Mouse (Mus musculus) heart, adult 10 weeks (tissue): ENCODE measurements around the gene Sp3. TPM values are rescaled to one million over a fixed set of nuclear protein-coding genes. Genes with fewer than 3 reads are reported as not detected.

Experiments used
- polyA plus RNA-seq: library from polyadenylated mRNA; stranded (reverse); fragments of 350-450 nt; fragmentation: Illumina TruSeq; extraction: RNeasy Lipid Tissue Mini Kit (QIAGEN cat#74804); gene quantifications from one replicate; pipeline ENCODE4 v1.2.3, GENCODE M21; 2014; ENCODE audit warnings: low read depth, low replicate concordance

Sp3 gene
- polyA plus RNA-seq = 31.5 TPM

DNA sequence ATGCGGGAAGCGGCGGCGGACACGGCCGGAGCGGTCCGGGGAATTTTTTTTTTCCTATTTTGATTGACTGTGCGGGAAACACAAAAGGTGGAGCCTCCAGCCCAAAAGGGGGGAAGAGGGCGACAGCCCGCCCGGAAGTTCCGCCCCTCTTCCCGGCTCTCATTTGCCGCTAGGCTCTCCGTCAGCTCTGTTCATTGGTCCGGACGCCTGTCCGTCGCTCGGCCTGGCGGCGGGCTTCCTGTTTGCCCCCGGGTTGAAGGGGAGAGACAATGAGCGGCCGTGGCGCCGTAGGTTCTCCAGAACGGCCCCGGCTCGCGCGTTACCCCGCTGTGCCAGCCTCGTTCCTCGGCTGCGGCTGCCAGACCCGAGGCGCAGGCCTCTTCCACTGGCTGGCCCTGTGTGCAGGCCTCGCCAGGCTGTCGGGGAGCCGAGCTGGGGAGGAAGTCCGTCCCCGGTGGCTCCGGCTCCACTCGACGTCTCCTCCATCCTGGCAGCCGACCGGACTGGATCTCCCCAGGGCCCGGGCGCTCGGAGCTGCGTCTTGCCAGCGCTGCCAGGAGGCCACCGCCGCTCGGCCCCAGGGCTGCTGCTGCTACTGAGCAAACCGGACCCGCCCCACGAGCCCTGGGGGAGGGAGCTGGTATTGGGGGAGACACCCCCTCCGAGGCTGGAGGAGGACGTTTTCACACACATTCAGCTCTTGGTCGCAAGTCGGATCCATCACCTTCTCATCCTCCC, at the start of gene Sp3:
Gene Sp3 (minus strand): TSS at position 110 of the 738 bp plus-strand sequence.

DNA sequence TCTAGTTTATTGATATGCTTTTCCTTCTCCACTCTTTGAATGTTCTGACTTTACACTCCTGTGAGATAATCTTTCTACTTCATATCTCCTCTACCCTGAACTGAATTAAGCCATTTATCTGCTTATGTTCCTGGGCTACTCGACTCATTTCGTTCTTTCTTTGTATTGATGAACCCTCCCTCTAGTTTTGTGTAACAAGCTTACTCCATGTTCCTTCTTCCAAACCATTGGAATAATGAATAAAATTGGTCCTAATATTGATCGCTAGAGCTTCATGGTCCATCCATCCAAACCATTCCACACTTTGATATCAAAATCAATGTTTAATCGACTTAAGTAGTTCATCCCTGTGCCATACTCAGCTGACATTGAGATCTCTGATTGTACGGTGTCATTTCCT, 6.4 kb upstream of the Sp3 start, which contains the start of gene Gm11084:
Gene Gm11084 (minus strand): TSS at position 101 of the 400 bp plus-strand sequence.

Other genes with a start within 250 kb of the Sp3 start
- gene Gm11084, start 6.3 kb upstream of the Sp3 start, polyA plus RNA-seq = not detected
- gene Ola1, start 238.5 kb upstream of the Sp3 start, polyA plus RNA-seq = 37.5 TPM